Mouse (Mus musculus) stomach, embryonic 15.5 days (tissue): ENCODE measurements at regions not wholly inside any gene's neighbourhood (a gene's known extent, or its start where the extent isn't known, plus 50 kb on each side); places are given as distances from the start of the nearest gene placed in this dataset.

Experiments
- ATAC-seq: fragments of 200-750 bp; cut with Nextera tagmentation; 2 replicates; pipeline ENCODE4 v1.8.0; 2017; ENCODE audit warnings: low read depth, moderate number of reproducible peaks, moderate TSS enrichment; ENCODE audit not compliant: insufficient read depth, low FRiP score
- H3K27ac ChIP-seq: fragments of 300-500 bp; sonication (generic); 2 replicates; pipeline ENCODE4 v1.5.1; 2015; ENCODE audit warnings: mild to moderate bottlenecking, inconsistent platforms
- H3K27me3 ChIP-seq: fragments of 300-500 bp; sonication (generic); replicated peaks from 2 replicates; pipeline ENCODE4 v1.6.1; 2015; ENCODE audit warnings: inconsistent platforms
- H3K36me3 ChIP-seq: fragments of 300-500 bp; sonication (generic); 2 replicates; pipeline ENCODE4 v1.6.1; 2015; ENCODE audit warnings: inconsistent platforms
- H3K4me1 ChIP-seq: fragments of 300-500 bp; sonication (generic); 2 replicates; pipeline ENCODE4 v1.6.1; 2015; ENCODE audit warnings: inconsistent platforms
- H3K4me2 ChIP-seq: fragments of 300-500 bp; sonication (generic); 2 replicates; pipeline ENCODE4 v1.6.1; 2015; ENCODE audit warnings: mild to moderate bottlenecking, inconsistent platforms
- H3K4me3 ChIP-seq: fragments of 300-500 bp; sonication (generic); replicated peaks from 2 replicates; pipeline ENCODE4 v1.5.1; 2015; ENCODE audit warnings: inconsistent platforms
- H3K9ac ChIP-seq: fragments of 300-500 bp; sonication (generic); 2 replicates; pipeline ENCODE4 v1.6.1; 2015; ENCODE audit warnings: inconsistent platforms
- H3K9me3 ChIP-seq: fragments of 300-500 bp; sonication (generic); 2 replicates; pipeline ENCODE4 v1.6.1; 2016; ENCODE audit warnings: inconsistent platforms
- WGBS: fragments of 180-500 bp; shearing (Covaris S2); methylation state at CpG from one replicate; pipeline ENCODE4 v1.1.7; 2015; 5-methylcytosine and 5-hydroxymethylcytosine counted together

GRCm38 (mm10) chr13:33721851-33722250 lies 60.6 kb downstream of the Serpinb6d start:
- Histone ChIP-seq H3K4me1 (no peaks in the 10 kb centered on the region), H3K9me3 (no peaks in the 10 kb centered on the region), H3K27me3 (no peaks in the 10 kb centered on the region), H3K9ac (no peak overlapping the region), H3K36me3 (no peaks in the 10 kb centered on the region), H3K4me3 (no peak overlapping the region), H3K4me2 (no peak overlapping the region), H3K27ac (no peak overlapping the region)
- no peak for ATAC-seq

GRCm38 (mm10) chr13:33762293-33763125 lies 80.7 kb downstream of the Serpinb6e start:
- 46% methylated on average over 18 of the region's 18 CpGs for WGBS
- H3K9me3 ChIP-seq = no peaks in the 10 kb centered on the region
- no peak for ATAC-seq
- H3K9ac ChIP-seq = no peak overlapping the region
- no peak overlapping the region for H3K27ac ChIP-seq
- no peaks in the 10 kb centered on the region for H3K27me3 ChIP-seq
- H3K4me1 ChIP-seq = no peaks in the 10 kb centered on the region
- peak overlapping the region; percentile 39 for H3K4me2 ChIP-seq
- H3K36me3 ChIP-seq = no peaks in the 10 kb centered on the region
- H3K4me3 ChIP-seq = peak overlapping the region; percentile 24

- H3K9ac ChIP-seq = no peak overlapping the region
- 79% methylated on average over 14 of the region's 14 CpGs for WGBS
Observed at GRCm38 (mm10) chr13:33763295-33763916, 79.8 kb downstream of the Serpinb6e start.

More at GRCm38 (mm10) chr13:33763295-33763916, 79.8 kb downstream of the Serpinb6e start:
- no peak overlapping the region for H3K4me3 ChIP-seq
- H3K9me3 ChIP-seq = no peaks in the 10 kb centered on the region
- H3K4me1 ChIP-seq = no peaks in the 10 kb centered on the region
- H3K36me3 ChIP-seq = no peaks in the 10 kb centered on the region
- no peaks in the 10 kb centered on the region for H3K27me3 ChIP-seq
- no peak for ATAC-seq
- H3K27ac ChIP-seq = no peak overlapping the region
- no peak overlapping the region for H3K4me2 ChIP-seq
